ENCODE assay signal across 14 mouse cellular contexts in genomic region chr12:59216676-59217266, GRCm38 (mm10). TPM values are rescaled to one million over a fixed set of nuclear protein-coding genes. Genes with fewer than 3 reads are reported as not detected.
DNase-seq lines count a peak whose midpoint lies in the region; ATAC-seq lines count a peak whose summit lies in the region.
"Had no signal": no experiment of that assay in that cellular context is flagged by ENCODE, and none has a peak within 500 bp of the region (broad histone marks: within the 10 kb centered on the region; RNA-seq: fewer than 3 reads in every experiment).

No protein-coding gene starts in this region.

- H3K27me3 ChIP-seq in forebrain, embryonic 13.5 days = no peaks in the 10 kb centered on the region
- no peaks in the 10 kb centered on the region for H3K27me3 ChIP-seq in forebrain, embryonic 11.5 days (ENCODE audit: control insufficient read depth, insufficient read depth, low read length)
- H3K27me3 ChIP-seq in hindbrain, embryonic 14.5 days (ENCODE audit: control insufficient read depth, insufficient read depth, low read length) = no peaks in the 10 kb centered on the region
- no peaks in the 10 kb centered on the region for H3K27me3 ChIP-seq in midbrain, embryonic 12.5 days
- H3K27me3 ChIP-seq: embryonic facial prominence, embryonic 12.5 days; limb, embryonic 12.5 days; stomach, embryonic 15.5 days had no signal

- H3K9me3 ChIP-seq in forebrain, embryonic 13.5 days (replicated peaks) = no peaks in the 10 kb centered on the region
- H3K9me3 ChIP-seq in forebrain, embryonic 11.5 days (ENCODE audit: control insufficient read depth, low read length) = no peaks in the 10 kb centered on the region
- H3K9me3 ChIP-seq in hindbrain, embryonic 14.5 days (ENCODE audit: control insufficient read depth, low read length) = no peaks in the 10 kb centered on the region
- H3K9me3 ChIP-seq in midbrain, embryonic 12.5 days = no peaks in the 10 kb centered on the region
- H3K9me3 ChIP-seq: embryonic facial prominence, embryonic 12.5 days; limb, embryonic 12.5 days; stomach, embryonic 15.5 days had no signal

- no peak overlapping the region for H3K4me3 ChIP-seq in forebrain, embryonic 13.5 days
- H3K4me3 ChIP-seq in forebrain, embryonic 11.5 days (ENCODE audit: low read depth, low read length) = no peak overlapping the region
- H3K4me3 ChIP-seq in hindbrain, embryonic 14.5 days (replicated peaks; ENCODE audit: low read length) = no peak overlapping the region; the same call in 1 of the 2 replicates
- no peak overlapping the region for H3K4me3 ChIP-seq in midbrain, embryonic 12.5 days
- H3K4me3 ChIP-seq: embryonic facial prominence, embryonic 12.5 days; limb, embryonic 12.5 days; stomach, embryonic 15.5 days had no signal

- ATAC-seq in forebrain, embryonic 13.5 days = no peak
- ATAC-seq in forebrain, embryonic 11.5 days (replicated peaks; ENCODE audit: low FRiP score) = no peak
- no peak for ATAC-seq in hindbrain, embryonic 14.5 days (ENCODE audit: low FRiP score)
- no peak for ATAC-seq in midbrain, embryonic 12.5 days (ENCODE audit: low FRiP score, low read depth)

- H3K4me2 ChIP-seq in forebrain, embryonic 13.5 days = peak overlapping the region; percentile 91
- no peak overlapping the region for H3K4me2 ChIP-seq in forebrain, embryonic 11.5 days (ENCODE audit: low read depth, low read length, severe bottlenecking)
- peak overlapping the region; percentile 85 for H3K4me2 ChIP-seq in hindbrain, embryonic 14.5 days (replicated peaks)
- 0 out of 2 replicates have a peak overlapping the region, but pooled peaks have one; percentile 74 for H3K4me2 ChIP-seq in midbrain, embryonic 12.5 days (replicated peaks)

- no peak overlapping the region for H3K27ac ChIP-seq in forebrain, embryonic 13.5 days
- H3K27ac ChIP-seq in forebrain, embryonic 11.5 days (ENCODE audit: low read depth, low read length) = no peak overlapping the region
- no peak overlapping the region for H3K27ac ChIP-seq in hindbrain, embryonic 14.5 days
- no peak overlapping the region for H3K27ac ChIP-seq in midbrain, embryonic 12.5 days (replicated peaks)
- H3K27ac ChIP-seq: embryonic facial prominence, embryonic 12.5 days; limb, embryonic 12.5 days; stomach, embryonic 15.5 days had no signal

- no peak for DNase-seq in forebrain, embryonic 11.5 days (ENCODE audit: low spot score)
- peak; percentile 38 for DNase-seq in CD4-positive helper T cell, adult 2 months (ENCODE audit: low read depth, low spot score)
- DNase-seq in hindbrain, embryonic 14.5 days (ENCODE audit: low spot score) = no peak
- no peak for DNase-seq in right cerebral cortex, postnatal 10 days (ENCODE audit: low spot score in 2 of 2)
- no peak for DNase-seq in lung, adult 18-20 months
- DNase-seq in right cerebral cortex, adult 2 months (ENCODE audit: low spot score in 2 of 2) = no peak
- DNase-seq: gastrocnemius, postnatal 14 days; heart, postnatal 4 days; kidney, postnatal 14 days had no signal

- H3K36me3 ChIP-seq in forebrain, embryonic 13.5 days (ENCODE audit: poor library complexity, severe bottlenecking) = peaks cover 6% of the 10 kb centered on the region
- no peaks in the 10 kb centered on the region for H3K36me3 ChIP-seq in forebrain, embryonic 11.5 days (ENCODE audit: control insufficient read depth, insufficient read depth, low read length)
- H3K36me3 ChIP-seq in hindbrain, embryonic 14.5 days (replicated peaks; ENCODE audit: control insufficient read depth, insufficient read depth) = 0 out of 2 replicates have a peak, but pooled peaks cover under 1% of the 10 kb centered on the region
- 0 out of 2 replicates have a peak, but pooled peaks cover 5% of the 10 kb centered on the region for H3K36me3 ChIP-seq in midbrain, embryonic 12.5 days
- H3K36me3 ChIP-seq: stomach, embryonic 15.5 days had no signal

- H3K9ac ChIP-seq in forebrain, embryonic 13.5 days = no peak overlapping the region
- H3K9ac ChIP-seq in forebrain, embryonic 11.5 days (ENCODE audit: low read length) = no peak overlapping the region
- H3K9ac ChIP-seq in hindbrain, embryonic 14.5 days = no peak overlapping the region
- no peak overlapping the region for H3K9ac ChIP-seq in midbrain, embryonic 12.5 days (replicated peaks)
- H3K9ac ChIP-seq: embryonic facial prominence, embryonic 12.5 days; limb, embryonic 12.5 days; stomach, embryonic 15.5 days had no signal

- 85% methylated on average over 6 of the region's 6 CpGs for WGBS in forebrain, embryonic 13.5 days
- 84% methylated on average over 6 of the region's 6 CpGs for WGBS in forebrain, embryonic 11.5 days
- 89% methylated on average over 6 of the region's 6 CpGs for WGBS in hindbrain, embryonic 14.5 days
- WGBS in midbrain, embryonic 12.5 days = 87% methylated on average over 6 of the region's 6 CpGs

- peaks cover 32% of the 10 kb centered on the region for H3K4me1 ChIP-seq in forebrain, embryonic 13.5 days
- 0 out of 2 replicates have a peak, but pooled peaks cover 2% of the 10 kb centered on the region for H3K4me1 ChIP-seq in forebrain, embryonic 11.5 days (replicated peaks; ENCODE audit: control insufficient read depth, insufficient read depth, low read length)
- peaks cover 31% of the 10 kb centered on the region for H3K4me1 ChIP-seq in hindbrain, embryonic 14.5 days (replicated peaks; ENCODE audit: control insufficient read depth, insufficient read depth, low read length)
- H3K4me1 ChIP-seq in midbrain, embryonic 12.5 days = peaks cover 21% of the 10 kb centered on the region

RNA-seq across cellular contexts. Expression of gene Fbxo33, which starts 2.8 kb away (rescaled TPM):
- 5.8 and 7.3 TPM in 2 replicates for polyA plus RNA-seq in forebrain, embryonic 13.5 days (2015; fragmentation: Nextera tagmentation; extraction: Ambion mirVana)
- 9.3 and 11.9 TPM in 2 replicates for polyA plus RNA-seq in forebrain, embryonic 11.5 days (2014; fragmentation: Nextera tagmentation; extraction: Ambion mirVana)
- polyA plus RNA-seq in hindbrain, embryonic 14.5 days (2014; fragmentation: Nextera tagmentation; extraction: Ambion mirVana) = 10.7 and 11.1 TPM in 2 replicates
- polyA plus RNA-seq in midbrain, embryonic 12.5 days (2016; fragmentation: Nextera tagmentation; extraction: Ambion mirVana) = 9.4 and 10.5 TPM in 2 replicates
